Mouse (Mus musculus): ENCODE data around the gene Fbxo44. TPM values are rescaled to one million over a fixed set of nuclear protein-coding genes. Genes with fewer than 3 reads are reported as not detected.

The Fbxo44 gene
- polyA plus RNA-seq, 1 experiment from 2014 or later = 80.6 TPM

GRCm38 (mm10) chr4:148159544-148160435 is 492 bp downstream of the Fbxo44 start:
- ATAC-seq (ENCODE audit: low FRiP score) = peak; percentile 93

GRCm38 (mm10) chr4:148158436-148159348 is 1.6 kb downstream of the Fbxo44 start:
- Histone ChIP-seq H3K27ac (peak overlapping the region; percentile 95), H3K27me3 (peaks cover 35% of the 10 kb centered on the region), H3K9me3 (replicated peaks) (no peaks in the 10 kb centered on the region), H3K9ac (peak overlapping the region; percentile 92), H3K4me2 (replicated peaks) (peak overlapping the region; percentile 95), H3K4me3 (peak overlapping the region; percentile 70), H3K4me1 (peaks cover 39% of the 10 kb centered on the region), H3K36me3 (peaks cover 34% of the 10 kb centered on the region)
- WGBS = 21% methylated on average over 27 of the region's 27 CpGs
- peak; percentile 29 for ATAC-seq (ENCODE audit: low FRiP score)

More at GRCm38 (mm10) chr4:148159544-148160435, 492 bp downstream of the Fbxo44 start:
- Histone ChIP-seq H3K9me3 (replicated peaks) (no peaks in the 10 kb centered on the region), H3K36me3 (peaks cover 30% of the 10 kb centered on the region), H3K27me3 (peaks cover 46% of the 10 kb centered on the region), H3K4me1 (peaks cover 49% of the 10 kb centered on the region), H3K4me2 (replicated peaks) (peak overlapping the region; percentile 95), H3K4me3 (peak overlapping the region; percentile 70), H3K9ac (peak overlapping the region; percentile 92), H3K27ac (peak overlapping the region; percentile 95)
- 1% methylated on average over 48 of the region's 55 CpGs for WGBS

GRCm38 (mm10) chr4:148154982-148155381 is 5.3 kb downstream of the Fbxo44 start:
- Histone ChIP-seq H3K36me3 (peaks cover 44% of the 10 kb centered on the region), H3K4me1 (peaks cover 30% of the 10 kb centered on the region), H3K27ac (no peak overlapping the region), H3K9ac (no peak overlapping the region), H3K27me3 (no peaks in the 10 kb centered on the region), H3K4me3 (no peak overlapping the region), H3K9me3 (replicated peaks) (no peaks in the 10 kb centered on the region), H3K4me2 (replicated peaks) (no peak overlapping the region)
- WGBS = 59% methylated on average over 3 of the region's 3 CpGs
- no peak for ATAC-seq (ENCODE audit: low FRiP score)

GRCm38 (mm10) chr4:148154006-148154405 is 6.3 kb downstream of the Fbxo44 start:
- Histone ChIP-seq H3K9ac (no peak overlapping the region), H3K36me3 (peaks cover 46% of the 10 kb centered on the region)

GRCm38 (mm10) chr4:148152547-148152946 is 7.7 kb downstream of the Fbxo44 start:
- 85% methylated on average over 5 of the region's 5 CpGs for WGBS
- H3K36me3 ChIP-seq = peaks cover 45% of the 10 kb centered on the region
- H3K4me2 ChIP-seq (replicated peaks) = no peak overlapping the region
- peak overlapping the region; percentile 18; the same call in 1 of the 2 replicates for H3K27ac ChIP-seq
- no peak for ATAC-seq (ENCODE audit: low FRiP score)
- no peak overlapping the region for H3K4me3 ChIP-seq
- no peaks in the 10 kb centered on the region for H3K27me3 ChIP-seq
- H3K9me3 ChIP-seq (replicated peaks) = no peaks in the 10 kb centered on the region
- H3K9ac ChIP-seq = no peak overlapping the region
- peaks cover 22% of the 10 kb centered on the region for H3K4me1 ChIP-seq

More at GRCm38 (mm10) chr4:148154006-148154405, 6.3 kb downstream of the Fbxo44 start:
- H3K27ac ChIP-seq = no peak overlapping the region
- H3K27me3 ChIP-seq = no peaks in the 10 kb centered on the region
- ATAC-seq (ENCODE audit: low FRiP score) = no peak
- 94% methylated on average over 4 of the region's 4 CpGs for WGBS
- no peak overlapping the region for H3K4me3 ChIP-seq
- no peak overlapping the region for H3K4me2 ChIP-seq (replicated peaks)
- H3K4me1 ChIP-seq = peaks cover 32% of the 10 kb centered on the region
- H3K9me3 ChIP-seq (replicated peaks) = no peaks in the 10 kb centered on the region

GRCm38 (mm10) chr4:148151267-148152168 is 8.8 kb downstream of the Fbxo44 start, which contains the start of gene Fbxo6:
Fbxo6 (minus strand) TSS chr4:148152140.
- H3K4me1 ChIP-seq = peaks cover 18% of the 10 kb centered on the region
- no peaks in the 10 kb centered on the region for H3K27me3 ChIP-seq
- H3K27ac ChIP-seq = peak within 1 kb of the TSS; percentile 89
- peak within 1 kb of the TSS; percentile 82 for H3K4me2 ChIP-seq (replicated peaks)
- 1% methylated on average over 53 of the region's 67 CpGs for WGBS
- ATAC-seq (ENCODE audit: low FRiP score) = peak; percentile 91
- no peaks in the 10 kb centered on the region for H3K9me3 ChIP-seq (replicated peaks)
- peak within 1 kb of the TSS; percentile 48 for H3K4me3 ChIP-seq
- peaks cover 42% of the 10 kb centered on the region for H3K36me3 ChIP-seq
- H3K9ac ChIP-seq = peak within 1 kb of the TSS; percentile 64

GRCm38 (mm10) chr4:148150953-148151266 is 9.4 kb downstream of the Fbxo44 start:
- no peaks in the 10 kb centered on the region for H3K27me3 ChIP-seq
- H3K9me3 ChIP-seq (replicated peaks) = no peaks in the 10 kb centered on the region
- H3K4me2 ChIP-seq (replicated peaks) = peak overlapping the region; percentile 82
- WGBS = 46% methylated on average over 3 of the region's 3 CpGs
- H3K36me3 ChIP-seq = peaks cover 42% of the 10 kb centered on the region
- peaks cover 15% of the 10 kb centered on the region for H3K4me1 ChIP-seq
- peak overlapping the region; percentile 64; the same call in 1 of the 2 replicates for H3K9ac ChIP-seq
- H3K27ac ChIP-seq = no peak overlapping the region; the same call in 1 of the 2 replicates
- H3K4me3 ChIP-seq = peak overlapping the region; percentile 48
- ATAC-seq (ENCODE audit: low FRiP score) = no peak

GRCm38 (mm10) chr4:148150242-148150641 is 10.0 kb downstream of the Fbxo44 start:
- Histone ChIP-seq H3K4me1 (peaks cover 14% of the 10 kb centered on the region), H3K9ac (0 out of 2 replicates have a peak overlapping the region, but pooled peaks have one; percentile 8), H3K4me3 (no peak overlapping the region), H3K27me3 (no peaks in the 10 kb centered on the region), H3K9me3 (replicated peaks) (no peaks in the 10 kb centered on the region), H3K4me2 (replicated peaks) (no peak overlapping the region), H3K27ac (no peak overlapping the region), H3K36me3 (peaks cover 42% of the 10 kb centered on the region)
- WGBS = 53% methylated on average over 7 of the region's 7 CpGs
- ATAC-seq (ENCODE audit: low FRiP score) = no peak

GRCm38 (mm10) chr4:148149540-148149939 is 10.7 kb downstream of the Fbxo44 start:
- H3K27ac ChIP-seq = no peak overlapping the region
- peaks cover 14% of the 10 kb centered on the region for H3K4me1 ChIP-seq
- H3K36me3 ChIP-seq = peaks cover 48% of the 10 kb centered on the region
- H3K9me3 ChIP-seq (replicated peaks) = no peaks in the 10 kb centered on the region
- H3K9ac ChIP-seq = no peak overlapping the region
- H3K27me3 ChIP-seq = no peaks in the 10 kb centered on the region
- H3K4me3 ChIP-seq = no peak overlapping the region
- no peak for ATAC-seq (ENCODE audit: low FRiP score)
- no peak overlapping the region for H3K4me2 ChIP-seq (replicated peaks)
- 69% methylated on average over 12 of the region's 12 CpGs for WGBS

- WGBS = 93% methylated on average over 2 of the region's 2 CpGs
- ATAC-seq (ENCODE audit: low FRiP score) = no peak
- Histone ChIP-seq H3K27ac (no peak overlapping the region), H3K4me2 (replicated peaks) (no peak overlapping the region), H3K4me1 (peaks cover 14% of the 10 kb centered on the region), H3K36me3 (peaks cover 40% of the 10 kb centered on the region), H3K27me3 (no peaks in the 10 kb centered on the region), H3K4me3 (no peak overlapping the region), H3K9me3 (replicated peaks) (no peaks in the 10 kb centered on the region), H3K9ac (no peak overlapping the region)
These were observed 12.6 kb downstream of the Fbxo44 start for GRCm38 (mm10) chr4:148147714-148148113.

GRCm38 (mm10) chr4:148143721-148144120 is 16.6 kb downstream of the Fbxo44 start:
- H3K9ac ChIP-seq = no peak overlapping the region
- 89% methylated on average over 5 of the region's 5 CpGs for WGBS

More at GRCm38 (mm10) chr4:148143721-148144120, 16.6 kb downstream of the Fbxo44 start:
- peaks cover 38% of the 10 kb centered on the region for H3K36me3 ChIP-seq
- H3K4me3 ChIP-seq = no peak overlapping the region
- no peak for ATAC-seq (ENCODE audit: low FRiP score)
- no peak overlapping the region for H3K27ac ChIP-seq
- no peaks in the 10 kb centered on the region for H3K9me3 ChIP-seq (replicated peaks)
- no peak overlapping the region for H3K4me2 ChIP-seq (replicated peaks)
- peaks cover 16% of the 10 kb centered on the region for H3K4me1 ChIP-seq
- H3K27me3 ChIP-seq = 0 out of 2 replicates have a peak, but pooled peaks cover under 1% of the 10 kb centered on the region

Data from hindbrain, embryonic 12.5 days (tissue).